Comparison of ENCODE assay signal across 9 mouse cellular contexts in the genomic region with DNA sequence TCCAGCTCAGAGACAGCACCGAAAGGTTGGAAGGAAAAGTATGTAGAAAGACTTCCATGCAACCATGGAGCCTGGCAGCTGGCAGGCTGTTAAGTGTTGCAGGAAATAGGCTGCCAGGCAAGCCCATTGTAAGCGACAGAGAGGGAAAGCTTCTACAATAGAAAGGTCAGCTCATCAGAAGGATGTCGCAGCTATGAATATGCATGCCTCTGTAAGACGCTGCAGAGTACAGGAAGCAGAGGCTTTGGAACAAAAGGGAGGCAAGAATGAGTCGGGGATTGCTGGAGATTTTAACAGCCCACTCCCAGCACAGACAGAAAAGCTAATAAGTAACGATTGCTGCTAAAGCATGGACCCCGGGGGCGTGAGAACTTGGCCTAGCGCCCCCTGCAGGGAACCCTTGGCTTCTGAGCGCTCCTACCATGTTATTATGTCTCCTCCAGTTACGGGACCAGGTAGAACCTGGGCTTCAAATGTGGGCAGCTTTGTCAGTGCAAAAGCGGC. TPM values are rescaled to one million over a fixed set of nuclear protein-coding genes. Genes with fewer than 3 reads are reported as not detected.
DNase-seq lines count a peak whose midpoint lies in the region; ATAC-seq and TF ChIP-seq lines count a peak whose summit lies in the region.
"Had no signal": no experiment of that assay in that cellular context is flagged by ENCODE, and none has a peak within 500 bp of the region (broad histone marks: within the 10 kb centered on the region; RNA-seq: fewer than 3 reads in every experiment).

No protein-coding gene starts in this region.

- no peak for TF ChIP-seq POLR2A in cerebellum, adult 2 months (IDR thresholded peaks at IDR 0.05; ENCODE audit: borderline replicate concordance, insufficient read depth, low read length)

- no peaks in the 10 kb centered on the region for H3K36me3 ChIP-seq in hindbrain, embryonic 15.5 days

- no peak overlapping the region for H3K9ac ChIP-seq in hindbrain, embryonic 15.5 days

- peak overlapping the region; percentile 36 for H3K4me2 ChIP-seq in hindbrain, embryonic 15.5 days

- peak; percentile 37; the same call in 1 of the 2 replicates for TF ChIP-seq CTCF in cerebellum, adult 2 months (IDR thresholded peaks at IDR 0.05; ENCODE audit: borderline replicate concordance, insufficient read depth, low read depth, low read length)

- H3K4me1 ChIP-seq in cerebellum, adult 2 months (ENCODE audit: control insufficient read depth, insufficient read depth, low read length): no peaks in the 10 kb centered on the region
- peaks cover 31% of the 10 kb centered on the region for H3K4me1 ChIP-seq in hindbrain, embryonic 15.5 days (replicated peaks)

- 18% methylated on average over 12 of the region's 12 CpGs for WGBS in cerebellum, adult 2 months
- WGBS in hindbrain, embryonic 15.5 days: 5% methylated on average over 12 of the region's 12 CpGs

- no peaks in the 10 kb centered on the region for H3K27me3 ChIP-seq in cerebellum, adult 2 months (ENCODE audit: control insufficient read depth, insufficient read depth, low read length)
- no peaks in the 10 kb centered on the region for H3K27me3 ChIP-seq in hindbrain, embryonic 15.5 days

- ATAC-seq in hindbrain, embryonic 15.5 days (ENCODE audit: low FRiP score, low read depth): peak; percentile 74
- peak; percentile 31 for ATAC-seq in megakaryocyte-erythroid progenitor cell, adult 5-6 weeks (replicated peaks; ENCODE audit: low FRiP score, low TSS enrichment, poor library complexity, severe bottlenecking)

- H3K4me3 ChIP-seq in cerebellum, adult 2 months (replicated peaks; ENCODE audit: insufficient read depth, low read depth, low read length): no peak overlapping the region
- H3K4me3 ChIP-seq in hindbrain, embryonic 15.5 days: no peak overlapping the region

- H3K27ac ChIP-seq in cerebellum, adult 2 months (ENCODE audit: insufficient read depth, low read length): no peak overlapping the region
- H3K27ac ChIP-seq in hindbrain, embryonic 15.5 days (replicated peaks): peak overlapping the region; percentile 79

- peak in 1 of 2 experiments; percentile 40 for DNase-seq in cerebellum, adult 2 months
- no peak for DNase-seq in cerebellum, adult 11 months
- DNase-seq in right cerebral cortex, postnatal 4 days: peak; percentile 55
- DNase-seq in right cerebral cortex, postnatal 14 days: no peak
- peak; percentile 64 for DNase-seq in testis, postnatal 10 days (ENCODE audit: low spot score)
- no peak for DNase-seq in thymus, adult 18-20 months

- H3K9me3 ChIP-seq in hindbrain, embryonic 15.5 days: no peaks in the 10 kb centered on the region

RNA-seq across cellular contexts. Expression of gene Traf3, which starts 23.1 kb away (rescaled TPM):
- polyA plus RNA-seq in cerebellum, adult 2 months (2012; rRNA removed): 29.3 and 29.8 TPM in 2 replicates
- 18.6 and 18.7 TPM in 2 replicates for polyA plus RNA-seq in hindbrain, embryonic 15.5 days (2015; fragmentation: Nextera tagmentation; extraction: Ambion mirVana)
- 11.1 and 15.1 TPM in 2 replicates for total RNA-seq in megakaryocyte-erythroid progenitor cell, adult 5-6 weeks (2014; fragmentation: Nextera tagmentation)
- total RNA-seq in megakaryocyte-erythroid progenitor cell, adult 5-6 weeks (2017): 8.9 and 14.4 TPM in 2 replicates

RNA-seq across cellular contexts. Expression of gene 4930595D18Rik, which starts 41.2 kb away (rescaled TPM):
- not detected in 2 replicates for polyA plus RNA-seq in cerebellum, adult 2 months (2012; rRNA removed)
- polyA plus RNA-seq in hindbrain, embryonic 15.5 days (2015; fragmentation: Nextera tagmentation; extraction: Ambion mirVana): not detected in 2 replicates
- not detected in 2 replicates for total RNA-seq in megakaryocyte-erythroid progenitor cell, adult 5-6 weeks (2014; fragmentation: Nextera tagmentation)
- not detected in 2 replicates for total RNA-seq in megakaryocyte-erythroid progenitor cell, adult 5-6 weeks (2017)
- polyA plus RNA-seq: gonadal fat pad, adult 2 months had no signal

Comparison
In these comparisons a context has a peak if more than half of its experiments do, and no peak if none do; other contexts are left out.
1. DNase-seq: peak in right cerebral cortex, postnatal 4 days (single experiment) and testis, postnatal 10 days (single experiment); none in cerebellum, adult 11 months (single experiment), right cerebral cortex, postnatal 14 days (single experiment) and thymus, adult 18-20 months (0 of 2).